Mouse (Mus musculus): ENCODE results near the gene Mapt. TPM values are rescaled to one million over a fixed set of nuclear protein-coding genes. Genes with fewer than 3 reads are reported as not detected.

Gene Mapt
- polyA plus RNA-seq, 1 experiment = 275 TPM

DNA sequence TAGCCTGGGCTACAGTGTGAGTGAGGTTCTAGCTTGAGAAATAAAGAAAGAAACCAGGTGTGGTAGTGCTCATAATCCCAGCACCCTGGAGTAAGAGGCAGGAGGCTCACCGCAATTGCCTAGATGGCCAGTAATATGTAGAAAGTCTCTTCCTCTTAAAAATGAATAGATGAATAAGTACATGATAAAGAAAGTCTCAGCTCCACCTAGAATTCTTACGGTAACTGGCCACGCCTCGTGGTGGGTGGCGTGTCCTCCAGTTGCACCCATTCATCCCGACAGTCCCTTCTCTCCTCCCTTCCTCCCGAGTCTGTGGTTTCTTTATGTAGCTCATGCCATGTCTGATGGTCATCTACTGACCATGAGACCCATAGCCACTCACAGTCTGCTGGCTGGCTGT is 74.5 kb downstream of the Mapt start:
- no peak for DNase-seq
- TF ChIP-seq POLR2A (IDR thresholded peaks at IDR 0.05; ENCODE audit: borderline replicate concordance, insufficient read depth, low read length) (no peak), CTCF (IDR thresholded peaks at IDR 0.05; ENCODE audit: borderline replicate concordance, insufficient read depth, low read depth, low read length) (no peak)
- 92% methylated on average over 7 of the region's 7 CpGs for WGBS
- Histone ChIP-seq H3K27me3 (ENCODE audit: control insufficient read depth, insufficient read depth, low read length) (no peaks in the 10 kb centered on the region), H3K4me3 (replicated peaks; ENCODE audit: insufficient read depth, low read depth, low read length) (no peak overlapping the region), H3K27ac (ENCODE audit: insufficient read depth, low read length) (no peak overlapping the region), H3K4me1 (ENCODE audit: control insufficient read depth, insufficient read depth, low read length) (peaks cover 16% of the 10 kb centered on the region)

DNA sequence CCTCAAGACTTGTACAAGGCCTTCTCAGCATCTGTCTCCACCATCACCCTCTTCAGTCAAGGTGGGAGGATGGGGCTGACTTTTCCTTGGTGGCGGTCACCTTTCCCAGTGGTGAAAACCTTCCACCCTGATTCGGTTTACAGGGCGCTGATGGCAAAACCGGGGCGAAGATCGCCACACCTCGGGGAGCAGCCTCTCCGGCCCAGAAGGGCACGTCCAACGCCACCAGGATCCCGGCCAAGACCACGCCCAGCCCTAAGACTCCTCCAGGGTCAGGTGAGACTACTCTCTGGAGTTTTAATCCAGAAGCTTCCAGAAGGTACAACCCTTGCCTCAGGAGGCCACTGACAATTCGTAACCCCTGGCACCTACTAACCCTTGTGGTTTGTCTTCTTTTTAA is 75.3 kb downstream of the Mapt start:
- no peak overlapping the region for H3K4me3 ChIP-seq (replicated peaks; ENCODE audit: insufficient read depth, low read depth, low read length)
- no peaks in the 10 kb centered on the region for H3K27me3 ChIP-seq (ENCODE audit: control insufficient read depth, insufficient read depth, low read length)
- no peak for DNase-seq
- peaks cover 16% of the 10 kb centered on the region for H3K4me1 ChIP-seq (ENCODE audit: control insufficient read depth, insufficient read depth, low read length)
- H3K27ac ChIP-seq (ENCODE audit: insufficient read depth, low read length) = no peak overlapping the region
- TF ChIP-seq POLR2A (IDR thresholded peaks at IDR 0.05; ENCODE audit: borderline replicate concordance, insufficient read depth, low read length) = no peak
- TF ChIP-seq CTCF (IDR thresholded peaks at IDR 0.05; ENCODE audit: borderline replicate concordance, insufficient read depth, low read depth, low read length) = no peak
- WGBS = 83% methylated on average over 13 of the region's 13 CpGs

DNA sequence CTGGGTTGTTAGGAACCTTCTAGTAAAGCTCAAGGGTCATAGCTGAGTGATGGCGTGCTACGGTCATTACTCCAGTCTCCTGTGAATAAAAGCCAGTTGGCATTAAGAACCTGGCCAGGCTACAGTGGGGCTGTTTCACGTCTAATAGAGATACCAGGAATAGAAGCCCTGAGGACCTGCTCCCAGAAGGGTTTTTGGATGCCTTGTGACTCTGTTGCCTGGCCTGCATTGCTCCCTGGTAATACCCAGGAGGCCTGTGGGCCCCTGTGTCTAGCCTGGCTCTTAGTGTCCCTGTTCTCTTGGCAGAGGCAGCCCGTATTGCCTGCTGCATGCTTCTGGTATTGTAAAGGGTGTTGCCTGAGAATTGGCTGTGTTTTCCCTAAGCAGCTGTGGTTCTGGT is 75.9 kb downstream of the Mapt start:
- no peak overlapping the region for H3K27ac ChIP-seq (ENCODE audit: insufficient read depth, low read length)
- no peak for DNase-seq
- no peak for TF ChIP-seq POLR2A (IDR thresholded peaks at IDR 0.05; ENCODE audit: borderline replicate concordance, insufficient read depth, low read length)
- no peak for TF ChIP-seq CTCF (IDR thresholded peaks at IDR 0.05; ENCODE audit: borderline replicate concordance, insufficient read depth, low read depth, low read length)
- WGBS = 13% methylated on average over 4 of the region's 4 CpGs
- peaks cover 15% of the 10 kb centered on the region for H3K4me1 ChIP-seq (ENCODE audit: control insufficient read depth, insufficient read depth, low read length)
- H3K27me3 ChIP-seq (ENCODE audit: control insufficient read depth, insufficient read depth, low read length) = no peaks in the 10 kb centered on the region
- H3K4me3 ChIP-seq (replicated peaks; ENCODE audit: insufficient read depth, low read depth, low read length) = no peak overlapping the region

DNA sequence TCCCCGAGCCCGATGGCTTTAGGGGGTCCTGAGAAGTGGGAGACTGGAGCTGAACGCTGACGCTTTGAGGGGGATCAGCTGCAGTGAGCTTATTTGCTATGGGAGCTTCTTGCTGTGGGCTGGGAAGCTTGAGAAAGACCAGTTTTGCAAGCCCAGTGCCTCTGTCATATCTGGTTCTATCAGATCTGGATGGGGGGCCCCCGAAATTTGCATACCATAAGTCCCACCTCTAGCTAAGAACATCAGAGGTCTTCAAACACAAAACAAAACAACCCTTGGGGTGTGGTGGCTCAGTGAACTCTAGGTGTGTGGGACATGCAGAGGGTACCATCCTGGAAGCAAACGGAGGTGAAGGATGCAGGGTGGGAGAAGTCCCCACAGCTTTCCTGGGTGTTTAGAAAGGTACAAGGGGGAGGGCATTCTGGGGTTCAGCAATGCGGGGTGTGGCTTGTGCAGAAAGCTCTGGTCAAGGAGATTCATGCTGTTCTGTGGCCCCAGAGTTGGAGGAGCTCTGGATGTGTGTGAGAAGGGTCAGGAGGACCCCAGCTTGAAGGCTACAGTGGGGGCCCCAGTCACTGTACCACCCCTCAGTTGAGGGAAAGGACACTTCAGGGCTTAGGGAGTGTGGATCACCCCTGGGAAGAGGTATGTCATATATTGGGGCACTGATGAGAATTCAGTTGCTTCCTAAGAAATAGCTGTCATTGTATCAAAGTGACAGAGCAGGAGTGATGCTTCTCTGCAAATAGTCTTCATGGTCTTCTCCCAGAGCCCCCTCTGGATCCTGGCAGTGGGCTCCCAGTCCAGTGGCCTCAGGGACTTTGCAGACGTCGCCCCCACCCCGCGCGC is 78.4 kb downstream of the Mapt start:
- no peak for DNase-seq
- no peak for TF ChIP-seq POLR2A (IDR thresholded peaks at IDR 0.05; ENCODE audit: borderline replicate concordance, insufficient read depth, low read length)
- TF ChIP-seq CTCF (IDR thresholded peaks at IDR 0.05; ENCODE audit: borderline replicate concordance, insufficient read depth, low read depth, low read length) = no peak
- Histone ChIP-seq H3K27me3 (ENCODE audit: control insufficient read depth, insufficient read depth, low read length) (no peaks in the 10 kb centered on the region), H3K4me1 (ENCODE audit: control insufficient read depth, insufficient read depth, low read length) (peaks cover 6% of the 10 kb centered on the region; the same call in 1 of the 2 replicates), H3K4me3 (replicated peaks; ENCODE audit: insufficient read depth, low read depth, low read length) (no peak overlapping the region), H3K27ac (ENCODE audit: insufficient read depth, low read length) (no peak overlapping the region)
- WGBS = 42% methylated on average over 12 of the region's 12 CpGs

DNA sequence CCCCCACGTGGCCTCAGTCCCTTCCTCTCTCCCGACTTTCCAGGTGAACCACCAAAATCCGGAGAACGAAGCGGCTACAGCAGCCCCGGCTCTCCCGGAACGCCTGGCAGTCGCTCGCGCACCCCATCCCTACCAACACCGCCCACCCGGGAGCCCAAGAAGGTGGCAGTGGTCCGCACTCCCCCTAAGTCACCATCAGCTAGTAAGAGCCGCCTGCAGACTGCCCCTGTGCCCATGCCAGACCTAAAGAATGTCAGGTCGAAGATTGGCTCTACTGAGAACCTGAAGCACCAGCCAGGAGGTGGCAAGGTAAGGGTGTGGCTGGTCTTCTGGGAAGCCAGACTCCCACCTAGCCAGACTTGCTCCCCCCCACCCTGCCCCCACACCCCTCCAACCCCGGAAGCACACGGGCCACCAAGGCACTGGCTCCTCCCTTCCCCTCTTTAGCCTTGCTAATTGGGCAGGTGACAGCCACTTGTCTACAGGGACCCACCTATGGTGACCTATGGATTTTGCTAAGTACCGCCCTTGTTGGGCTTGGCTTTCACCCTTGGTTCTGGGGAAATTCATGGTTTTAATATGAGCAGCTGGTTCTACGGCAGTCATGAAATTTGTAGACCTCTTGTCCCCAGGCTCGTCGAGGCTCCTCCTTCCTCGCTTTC is 79.2 kb downstream of the Mapt start:
- TF ChIP-seq CTCF (IDR thresholded peaks at IDR 0.05; ENCODE audit: borderline replicate concordance, insufficient read depth, low read depth, low read length) (no peak), POLR2A (IDR thresholded peaks at IDR 0.05; ENCODE audit: borderline replicate concordance, insufficient read depth, low read length) (no peak)
- WGBS = 31% methylated on average over 23 of the region's 23 CpGs

DNA sequence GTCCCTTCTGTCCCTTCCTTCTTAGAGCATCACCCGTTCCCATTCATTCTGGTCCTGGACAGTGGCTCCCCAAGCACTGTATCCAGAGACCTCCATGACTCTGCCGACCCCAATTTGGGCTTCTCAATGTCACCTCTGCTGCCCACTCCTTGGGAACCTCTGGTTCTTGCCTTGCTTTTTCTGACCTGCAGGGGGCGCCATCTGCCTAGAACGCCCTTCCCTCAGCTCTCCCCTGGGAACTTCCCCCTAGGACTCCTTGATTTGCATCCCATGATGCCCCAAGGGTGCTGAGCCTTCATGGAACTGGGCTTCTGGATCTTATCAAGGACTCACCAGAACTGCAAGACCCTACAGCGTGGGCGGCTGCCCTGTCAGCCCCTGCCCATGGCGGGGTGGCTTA is 80.5 kb downstream of the Mapt start:
- H3K27me3 ChIP-seq (ENCODE audit: control insufficient read depth, insufficient read depth, low read length) = no peaks in the 10 kb centered on the region

More for the DNA sequence above, 79.2 kb downstream of the Mapt start:
- DNase-seq = no peak
- Histone ChIP-seq H3K27me3 (ENCODE audit: control insufficient read depth, insufficient read depth, low read length) (no peaks in the 10 kb centered on the region), H3K4me3 (replicated peaks; ENCODE audit: insufficient read depth, low read depth, low read length) (no peak overlapping the region), H3K4me1 (ENCODE audit: control insufficient read depth, insufficient read depth, low read length) (peaks cover 6% of the 10 kb centered on the region; the same call in 1 of the 2 replicates), H3K27ac (ENCODE audit: insufficient read depth, low read length) (no peak overlapping the region)

DNA sequence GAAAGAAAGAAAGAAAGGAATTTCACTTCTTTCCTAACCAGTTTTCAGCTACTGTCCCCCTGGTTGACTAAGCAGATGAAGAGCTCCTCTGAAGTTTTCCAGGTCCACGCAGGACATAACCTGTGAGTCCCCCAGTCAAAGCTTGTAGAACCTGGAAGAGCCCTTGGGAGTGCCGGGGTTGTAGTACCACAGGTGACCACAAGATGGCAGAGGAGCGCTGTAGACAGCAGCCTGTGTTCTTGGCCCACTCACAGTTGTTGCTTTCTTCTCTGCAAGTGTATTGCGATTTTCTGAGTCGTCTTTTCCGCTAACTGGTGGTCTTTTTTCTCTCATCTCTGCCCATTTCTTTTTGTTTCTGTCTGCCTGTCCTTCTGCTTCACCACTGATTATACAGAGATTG is 84.5 kb downstream of the Mapt start:
- WGBS = 3% methylated on average over 6 of the region's 6 CpGs
- DNase-seq = peak; percentile 72 to 85
- H3K27me3 ChIP-seq (ENCODE audit: control insufficient read depth, insufficient read depth, low read length) = no peaks in the 10 kb centered on the region
- TF ChIP-seq CTCF (IDR thresholded peaks at IDR 0.05; ENCODE audit: borderline replicate concordance, insufficient read depth, low read depth, low read length) = peak; percentile 96
- TF ChIP-seq POLR2A (IDR thresholded peaks at IDR 0.05; ENCODE audit: borderline replicate concordance, insufficient read depth, low read length) = no peak
- no peak overlapping the region for H3K27ac ChIP-seq (ENCODE audit: insufficient read depth, low read length)
- no peak overlapping the region for H3K4me3 ChIP-seq (replicated peaks; ENCODE audit: insufficient read depth, low read depth, low read length)
- H3K4me1 ChIP-seq (ENCODE audit: control insufficient read depth, insufficient read depth, low read length) = peaks cover 8% of the 10 kb centered on the region

More for the DNA sequence above, 80.5 kb downstream of the Mapt start:
- H3K27ac ChIP-seq (ENCODE audit: insufficient read depth, low read length) = no peak overlapping the region
- peaks cover 6% of the 10 kb centered on the region; the same call in 1 of the 2 replicates for H3K4me1 ChIP-seq (ENCODE audit: control insufficient read depth, insufficient read depth, low read length)
- no peak for DNase-seq
- H3K4me3 ChIP-seq (replicated peaks; ENCODE audit: insufficient read depth, low read depth, low read length) = no peak overlapping the region
- 66% methylated on average over 7 of the region's 7 CpGs for WGBS
- TF ChIP-seq CTCF (IDR thresholded peaks at IDR 0.05; ENCODE audit: borderline replicate concordance, insufficient read depth, low read depth, low read length) (peak; percentile 60; the same call in 1 of the 2 replicates), POLR2A (IDR thresholded peaks at IDR 0.05; ENCODE audit: borderline replicate concordance, insufficient read depth, low read length) (no peak)
